Mouse (Mus musculus): ENCODE data around the gene Lypd3.
"Not testable (repeated sequence)": the region's sequence is repeated elsewhere in the genome, so short reads cannot be mapped to it uniquely, and the experiment has no call there.

Lypd3 gene

DNA sequence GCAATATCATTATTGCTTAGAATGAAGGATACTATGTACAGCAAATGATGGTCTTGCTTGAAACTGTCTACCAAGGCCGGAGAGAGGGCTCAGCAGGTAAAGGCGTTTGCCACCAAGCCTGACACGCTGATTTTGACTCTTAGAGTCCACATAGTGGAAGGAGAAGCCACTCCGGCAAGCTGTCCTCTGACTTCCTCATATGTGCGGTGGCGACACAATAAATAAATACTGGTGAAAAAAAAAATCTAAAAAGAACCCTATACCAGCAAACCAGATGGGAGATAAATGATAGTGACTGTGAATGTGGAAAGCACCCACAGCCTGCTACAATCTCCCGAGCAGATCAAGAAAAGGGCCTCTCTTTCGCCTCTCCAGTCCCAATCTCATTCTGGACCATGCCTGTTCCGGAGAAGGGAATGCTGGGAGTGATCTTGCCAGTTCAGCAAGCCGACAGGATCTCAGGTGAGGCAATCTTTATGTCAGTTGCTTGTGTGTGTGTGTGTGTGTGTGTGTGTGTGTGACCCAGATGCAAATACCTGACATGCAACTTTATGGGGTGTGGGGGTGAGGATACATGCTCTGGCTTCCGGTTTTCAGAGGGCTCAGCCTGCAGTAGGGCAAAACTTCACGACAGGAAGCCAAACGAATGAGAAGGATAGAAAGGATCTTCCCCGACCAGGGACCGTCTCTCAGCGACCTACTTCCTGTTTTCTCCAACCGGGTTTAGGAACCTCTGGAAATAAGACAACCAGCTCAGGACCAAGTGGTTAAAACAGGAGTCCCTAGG, 25.0 kb downstream of the Lypd3 start:
- DNase-seq (ENCODE audit: low spot score in 2 of 2), result peak in 1 of 2 experiments; percentile 19

DNA sequence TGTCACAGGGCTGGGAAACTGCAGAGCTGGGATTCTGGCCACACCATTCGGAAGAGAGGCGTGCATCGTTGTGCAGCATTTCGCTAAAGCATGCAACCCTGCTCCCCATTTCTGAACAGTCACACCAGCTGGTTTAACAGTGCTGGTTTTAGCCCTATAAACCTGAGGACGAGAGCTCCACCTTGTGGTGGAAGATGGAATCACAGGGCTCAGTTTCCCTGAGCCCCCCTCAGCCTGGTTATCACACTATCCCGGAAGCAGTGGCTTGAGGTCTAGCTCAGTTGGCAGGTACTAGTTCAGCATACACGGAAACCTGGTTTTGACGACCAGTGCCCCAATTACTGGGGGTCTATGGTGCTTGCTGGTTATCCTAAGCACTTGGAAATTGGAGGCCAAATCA, 26.2 kb downstream of the Lypd3 start:
- peak; percentile 50 to 74 for DNase-seq (ENCODE audit: low spot score in 2 of 2)

DNA sequence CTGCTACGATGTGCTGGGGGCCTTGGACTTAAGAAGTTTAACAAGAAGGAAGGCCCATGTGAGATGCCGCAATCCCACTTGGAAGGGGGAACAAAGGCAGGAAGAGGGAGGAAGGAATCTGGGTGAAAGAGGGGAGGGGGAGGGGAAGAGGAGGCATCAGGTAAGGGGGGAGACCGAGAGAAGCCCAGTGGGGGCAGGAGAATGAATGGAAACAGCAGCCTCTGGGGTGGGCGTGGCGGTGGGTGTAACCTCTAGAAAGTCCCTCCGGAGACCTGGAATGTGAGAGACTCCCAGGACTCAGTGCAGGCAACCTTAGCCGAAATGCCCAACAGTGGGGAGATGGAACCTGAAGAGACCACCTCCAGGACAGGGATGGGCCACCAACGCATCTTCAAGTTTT, 28.0 kb downstream of the Lypd3 start:
- DNase-seq (ENCODE audit: low spot score in 2 of 2), result no peak

GRCm38 (mm10) chr7:24664959-24665358, 28.6 kb downstream of the Lypd3 start:
- no peak for DNase-seq (ENCODE audit: low spot score in 2 of 2)

GRCm38 (mm10) chr7:24671944-24672439, 35.6 kb downstream of the Lypd3 start:
- DNase-seq (ENCODE audit: low spot score in 2 of 2), result no peak

DNA sequence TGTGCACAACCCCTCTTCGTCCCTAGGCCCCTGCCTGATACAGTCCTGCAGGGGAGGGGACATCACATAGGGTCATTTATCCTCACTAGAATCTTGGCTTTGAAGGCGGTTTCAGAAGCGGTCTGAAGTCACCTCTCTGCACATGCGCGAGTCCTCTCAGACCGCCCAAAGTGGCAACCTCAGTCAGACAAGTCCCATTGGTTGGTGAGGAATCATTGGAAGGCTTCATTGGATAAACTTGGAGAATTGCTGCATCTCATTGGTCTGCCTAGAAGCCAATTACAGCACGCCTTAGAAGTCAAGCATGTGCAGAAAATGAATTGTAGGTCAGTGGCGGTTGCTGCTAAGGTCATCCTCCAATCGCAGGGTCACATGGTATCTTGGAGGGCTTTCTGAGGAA, 40.2 kb downstream of the Lypd3 start, which contains the start of gene Tex101:
Gene Tex101 (minus strand): TSS at position 101 of the 400 bp plus-strand sequence.
- DNase-seq (ENCODE audit: low spot score in 2 of 2), result no peak

- DNase-seq (ENCODE audit: low spot score in 2 of 2), result not testable (repeated sequence)
These were observed 47.8 kb downstream of the Lypd3 start for GRCm38 (mm10) chr7:24684121-24684520.

DNA sequence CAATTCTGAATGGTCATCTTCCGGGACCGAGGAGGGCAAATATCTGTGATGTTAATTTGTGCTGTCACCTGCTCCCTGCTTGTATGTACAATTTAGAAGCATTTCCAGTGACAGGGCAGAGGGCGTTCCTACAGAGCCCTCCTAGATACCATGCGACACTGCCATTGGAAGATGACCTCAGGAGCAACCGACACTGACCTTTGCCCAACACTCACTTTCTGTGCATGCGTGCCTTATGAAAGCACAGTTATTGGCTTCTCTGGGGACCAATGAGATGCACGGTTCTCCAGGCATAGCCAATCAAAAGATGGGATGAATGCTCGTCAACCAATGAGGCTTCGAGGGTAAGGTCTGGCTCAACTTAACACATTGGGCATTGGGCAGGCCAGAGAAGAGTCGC, 51.2 kb downstream of the Lypd3 start:
- not testable (repeated sequence) for DNase-seq (ENCODE audit: low spot score in 2 of 2)
